Mouse (Mus musculus) lung, postnatal 0 days (tissue): Measurements from ENCODE around the gene St8sia2. TPM values are rescaled to one million over a fixed set of nuclear protein-coding genes. Genes with fewer than 3 reads are reported as not detected.

Source experiments
- ATAC-seq: fragments of 200-750 bp; cut with Nextera tagmentation; 2 replicates; pipeline ENCODE4 v1.8.0; 2017; ENCODE audit warnings: moderate library complexity
- DNase-seq: peaks from one replicate; pipeline ENCODE4 v3.0.0-alpha.2; 2016; ENCODE audit warnings: low spot score
- H3K27ac ChIP-seq: fragments of 300-500 bp; sonication (generic); 2 replicates; pipeline ENCODE4 v1.5.1; 2014; ENCODE audit warnings: antibody characterized with exemption, mild to moderate bottlenecking, low read length, mixed read lengths
- H3K27me3 ChIP-seq: fragments of 300-500 bp; sonication (generic); replicated peaks from 2 replicates; pipeline ENCODE4 v1.6.1; 2014; ENCODE audit warnings: low read length, mixed read lengths; ENCODE audit not compliant: insufficient read depth
- H3K36me3 ChIP-seq: fragments of 300-500 bp; sonication (generic); 2 replicates; pipeline ENCODE4 v1.6.1; 2014; ENCODE audit warnings: low read length, mixed read lengths; ENCODE audit not compliant: insufficient read depth
- H3K4me1 ChIP-seq: fragments of 300-500 bp; sonication (generic); 2 replicates; pipeline ENCODE4 v1.6.1; 2014; ENCODE audit warnings: antibody characterized with exemption, low read depth, low read length, mixed read lengths; ENCODE audit not compliant: insufficient read depth
- H3K4me2 ChIP-seq: fragments of 300-500 bp; sonication (generic); replicated peaks from 2 replicates; pipeline ENCODE4 v1.6.1; 2014; ENCODE audit warnings: low read depth, mild to moderate bottlenecking, low read length, moderate library complexity, mixed read lengths
- H3K4me3 ChIP-seq: fragments of 300-500 bp; sonication (generic); 2 replicates; pipeline ENCODE4 v1.5.1; 2014; ENCODE audit warnings: low read depth, low read length
- H3K9ac ChIP-seq: fragments of 300-500 bp; sonication (generic); replicated peaks from 2 replicates; pipeline ENCODE4 v1.6.1; 2014; ENCODE audit warnings: low read depth, mild to moderate bottlenecking
- H3K9me3 ChIP-seq: fragments of 300-500 bp; sonication (generic); 2 replicates; pipeline ENCODE4 v1.6.1; 2016; ENCODE audit warnings: low read length, mixed read lengths
- CTCF ChIP-seq: IDR thresholded peaks from 2 replicates; pipeline ENCODE4 v1.5.1; 2016; ENCODE audit warnings: antibody characterized with exemption, mild to moderate bottlenecking
- EP300 ChIP-seq: IDR thresholded peaks from 2 replicates; pipeline ENCODE4 v1.6.1; 2016; ENCODE audit warnings: antibody characterized with exemption, mild to moderate bottlenecking, control low read depth
- WGBS: fragments of 180-500 bp; shearing (Covaris S2); extraction: QIAGEN DNeasy Blood & Tissue Kit; methylation state at CpG from one replicate; pipeline ENCODE4 v1.1.7; 2014; 5-methylcytosine and 5-hydroxymethylcytosine counted together
- polyA plus RNA-seq: library from polyadenylated mRNA; unstranded; fragments of >200 nt; fragmentation: Nextera tagmentation; extraction: Ambion mirVana; gene quantifications from 2 replicates; pipeline ENCODE4 v1.2.1, GENCODE M21; 2015

Gene St8sia2
- polyA plus RNA-seq, 1 experiment from 2014 or later, result 3.5 TPM

DNA sequence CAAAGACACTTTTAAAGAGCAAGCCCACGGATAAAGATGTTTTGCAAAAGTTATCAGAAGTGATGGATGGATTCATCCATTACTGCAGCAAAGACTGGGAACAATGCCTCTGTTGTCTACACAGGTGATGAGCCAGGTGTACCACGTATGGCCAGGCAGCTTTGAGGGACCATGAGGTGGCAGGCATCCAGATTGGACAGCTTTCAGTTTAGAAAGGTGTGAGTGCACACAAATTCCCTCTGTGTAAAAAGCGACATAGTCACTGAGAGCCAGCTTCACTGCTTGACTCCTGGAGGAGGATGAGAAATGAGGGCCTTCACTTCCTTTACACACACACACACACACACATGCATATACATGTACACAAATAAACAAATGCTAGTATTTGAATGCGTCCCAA, 60.4 kb downstream of the St8sia2 start:
- Histone ChIP-seq H3K9me3 (no peaks in the 10 kb centered on the region), H3K27ac (no peak overlapping the region), H3K36me3 (no peaks in the 10 kb centered on the region), H3K4me2 (no peak overlapping the region), H3K4me1 (no peaks in the 10 kb centered on the region), H3K27me3 (no peaks in the 10 kb centered on the region), H3K9ac (no peak overlapping the region), H3K4me3 (no peak overlapping the region)
- 75% methylated on average over 4 of the region's 4 CpGs for WGBS
- TF ChIP-seq CTCF, result no peak
- no peak for TF ChIP-seq EP300
- no peak for ATAC-seq
- DNase-seq, result no peak

DNA sequence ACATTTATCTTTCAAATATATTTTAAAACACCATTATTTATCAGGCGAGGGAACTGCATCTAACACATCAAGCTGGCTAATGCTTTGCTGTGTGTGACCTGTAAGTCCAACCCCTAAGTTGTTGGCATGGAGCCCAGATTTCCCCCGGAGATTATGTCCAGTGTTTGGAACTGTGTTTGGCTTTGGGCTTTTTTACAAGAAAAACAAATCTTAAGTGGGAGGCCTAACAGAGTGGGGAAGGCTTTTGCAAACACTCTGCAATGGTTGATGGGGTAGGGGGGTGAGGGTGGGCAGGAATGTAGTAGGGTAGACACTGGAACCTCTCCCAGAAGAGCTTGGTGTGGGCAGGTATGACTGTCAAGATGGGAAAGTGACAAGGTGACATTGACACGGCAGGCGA, 71.8 kb downstream of the St8sia2 start:
- Histone ChIP-seq H3K4me1 (peaks cover 3% of the 10 kb centered on the region; the same call in 1 of the 2 replicates), H3K4me2 (no peak overlapping the region), H3K9ac (no peak overlapping the region), H3K27ac (no peak overlapping the region), H3K36me3 (no peaks in the 10 kb centered on the region), H3K9me3 (no peaks in the 10 kb centered on the region), H3K27me3 (no peaks in the 10 kb centered on the region), H3K4me3 (no peak overlapping the region)
- TF ChIP-seq CTCF, result no peak
- no peak for TF ChIP-seq EP300
- WGBS, result 18% methylated on average over 4 of the region's 4 CpGs
- ATAC-seq (peak; percentile 28; the same call in 1 of the 2 replicates), DNase-seq (peak; percentile 32)

GRCm38 (mm10) chr7:73939236-73939635, 74.3 kb downstream of the St8sia2 start:
- TF ChIP-seq CTCF (no peak), EP300 (no peak)
- 82% methylated on average over 8 of the region's 8 CpGs for WGBS
- peaks cover 3% of the 10 kb centered on the region; the same call in 1 of the 2 replicates for H3K4me1 ChIP-seq
- H3K4me3 ChIP-seq, result no peak overlapping the region
- H3K36me3 ChIP-seq, result no peaks in the 10 kb centered on the region
- DNase-seq, result no peak
- ATAC-seq, result no peak
- H3K9ac ChIP-seq, result no peak overlapping the region
- no peaks in the 10 kb centered on the region for H3K9me3 ChIP-seq
- H3K27me3 ChIP-seq, result no peaks in the 10 kb centered on the region
- no peak overlapping the region for H3K4me2 ChIP-seq
- H3K27ac ChIP-seq, result no peak overlapping the region

GRCm38 (mm10) chr7:73938046-73938810, 75.3 kb downstream of the St8sia2 start:
- H3K9ac ChIP-seq, result no peak overlapping the region
- no peak for ATAC-seq
- no peak for DNase-seq
- H3K4me1 ChIP-seq, result peaks cover 3% of the 10 kb centered on the region; the same call in 1 of the 2 replicates
- no peak for TF ChIP-seq EP300
- no peak for TF ChIP-seq CTCF
- 87% methylated on average over 7 of the region's 7 CpGs for WGBS
- no peak overlapping the region for H3K27ac ChIP-seq
- H3K27me3 ChIP-seq, result no peaks in the 10 kb centered on the region
- H3K4me2 ChIP-seq, result no peak overlapping the region
- no peak overlapping the region for H3K4me3 ChIP-seq
- H3K36me3 ChIP-seq, result no peaks in the 10 kb centered on the region
- H3K9me3 ChIP-seq, result no peaks in the 10 kb centered on the region

DNA sequence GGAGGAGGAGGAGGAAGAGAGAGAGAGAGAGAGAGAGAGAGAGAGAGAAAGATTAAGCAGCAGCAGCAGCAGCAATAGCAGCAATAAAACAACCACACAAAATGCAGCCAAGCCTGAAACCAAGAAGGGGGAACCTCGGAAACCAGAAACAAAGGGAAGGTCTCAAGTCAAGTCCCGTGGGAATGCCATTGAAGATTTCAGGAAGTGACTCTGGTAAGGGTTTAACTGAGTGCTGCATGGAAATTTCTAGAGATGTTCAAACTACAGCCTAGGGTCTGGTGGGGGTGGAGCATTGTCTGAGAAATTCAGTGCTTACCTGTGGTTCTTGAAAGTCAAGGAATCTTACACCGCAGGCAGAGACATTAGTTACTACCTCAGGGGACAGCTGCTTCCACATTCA, 77.4 kb downstream of the St8sia2 start:
- no peaks in the 10 kb centered on the region for H3K36me3 ChIP-seq
- no peak overlapping the region for H3K9ac ChIP-seq
- H3K27me3 ChIP-seq, result no peaks in the 10 kb centered on the region
- no peak overlapping the region for H3K4me2 ChIP-seq
- TF ChIP-seq CTCF (no peak), EP300 (no peak)
- DNase-seq (no peak), ATAC-seq (no peak)
- no peaks in the 10 kb centered on the region for H3K9me3 ChIP-seq
- no peak overlapping the region for H3K27ac ChIP-seq
- 45% methylated on average over 3 of the region's 3 CpGs for WGBS
- no peak overlapping the region for H3K4me3 ChIP-seq
- H3K4me1 ChIP-seq, result no peaks in the 10 kb centered on the region

GRCm38 (mm10) chr7:73935703-73936102, 77.8 kb downstream of the St8sia2 start:
- H3K27ac ChIP-seq, result no peak overlapping the region
- DNase-seq, result no peak
- WGBS, result 72% methylated on average over 2 of the region's 2 CpGs
- TF ChIP-seq CTCF (no peak), EP300 (no peak)
- no peaks in the 10 kb centered on the region for H3K9me3 ChIP-seq
- H3K9ac ChIP-seq, result no peak overlapping the region
- no peaks in the 10 kb centered on the region for H3K27me3 ChIP-seq
- no peak overlapping the region for H3K4me3 ChIP-seq
- H3K4me1 ChIP-seq, result no peaks in the 10 kb centered on the region
- H3K4me2 ChIP-seq, result no peak overlapping the region
- no peaks in the 10 kb centered on the region for H3K36me3 ChIP-seq
- no peak for ATAC-seq
